Mouse (Mus musculus) liver, embryonic 16.5 days (tissue): ENCODE results near the gene Muc1. TPM values are rescaled to one million over a fixed set of nuclear protein-coding genes. Genes with fewer than 3 reads are reported as not detected.

ENCODE experiments used
- ATAC-seq: fragments of 200-750 bp; cut with Nextera tagmentation; 2 replicates; pipeline ENCODE4 v1.8.0; 2017; ENCODE audit warnings: low read depth, mild to moderate bottlenecking, moderate number of reproducible peaks, moderate library complexity
- H3K27ac ChIP-seq: fragments of 300-500 bp; sonication (generic); 2 replicates; pipeline ENCODE4 v1.5.1; 2014; ENCODE audit warnings: mild to moderate bottlenecking, low read length
- H3K27me3 ChIP-seq: fragments of 300-500 bp; sonication (generic); 2 replicates; pipeline ENCODE4 v1.6.1; 2014; ENCODE audit warnings: low read depth, low read length, mixed read lengths; ENCODE audit not compliant: control insufficient read depth, insufficient read depth
- H3K36me3 ChIP-seq: fragments of 300-500 bp; sonication (generic); 2 replicates; pipeline ENCODE4 v1.6.1; 2014; ENCODE audit warnings: mild to moderate bottlenecking; ENCODE audit not compliant: control insufficient read depth, insufficient read depth
- H3K4me1 ChIP-seq: fragments of 300-500 bp; sonication (generic); 2 replicates; pipeline ENCODE4 v1.6.1; 2014; ENCODE audit warnings: low read depth, low read length, mixed read lengths; ENCODE audit not compliant: control insufficient read depth
- H3K4me2 ChIP-seq: fragments of 300-500 bp; sonication (generic); 2 replicates; pipeline ENCODE4 v1.6.1; 2014; ENCODE audit warnings: low read depth, low read length, mixed read lengths
- H3K4me3 ChIP-seq: fragments of 300-500 bp; sonication (generic); 2 replicates; pipeline ENCODE4 v1.5.1; 2014; ENCODE audit warnings: low read depth, mild to moderate bottlenecking, low read length
- H3K9ac ChIP-seq: fragments of 300-500 bp; sonication (generic); 2 replicates; pipeline ENCODE4 v1.6.1; 2014; ENCODE audit warnings: low read depth, low read length
- H3K9me3 ChIP-seq: fragments of 300-500 bp; sonication (generic); replicated peaks from 2 replicates; pipeline ENCODE4 v1.6.1; 2016; ENCODE audit warnings: low read length; ENCODE audit not compliant: control insufficient read depth
- WGBS: fragments of 180-500 bp; shearing (Covaris S2); extraction: QIAGEN DNeasy Blood & Tissue Kit; methylation state at CpG from one replicate; pipeline ENCODE4 v1.1.7; 2014; ENCODE audit not compliant: insufficient replicate concordance; 5-methylcytosine and 5-hydroxymethylcytosine counted together
- polyA plus RNA-seq: library from polyadenylated mRNA; unstranded; fragments of >200 nt; fragmentation: Nextera tagmentation; extraction: Ambion mirVana; gene quantifications from 2 replicates; pipeline ENCODE4 v1.2.1, GENCODE M21; 2015

Muc1 gene
- polyA plus RNA-seq, 1 experiment from 2014 or later: 1.0 TPM

DNA sequence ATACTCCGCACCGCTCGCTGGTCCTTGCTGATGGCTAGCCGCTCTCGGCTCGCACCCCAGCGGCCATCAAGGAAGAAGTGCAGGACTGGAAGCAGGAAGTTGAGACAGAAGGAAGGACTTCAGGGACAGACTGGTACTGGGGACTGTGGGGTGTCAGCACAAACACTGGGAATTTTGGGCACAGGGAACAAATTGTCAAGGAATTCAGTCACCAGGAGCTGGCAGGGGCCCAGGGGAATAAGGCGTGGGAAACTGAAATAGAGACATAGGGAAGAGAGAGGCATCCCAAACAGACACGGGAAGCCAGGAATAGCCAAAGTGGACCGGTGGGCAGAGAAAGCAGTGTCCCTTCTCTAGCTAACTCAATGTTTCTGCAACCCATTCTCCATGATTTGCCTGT lies 7.7 kb downstream of the Muc1 start:
- Histone ChIP-seq H3K4me1 (peaks cover 3% of the 10 kb centered on the region; the same call in 1 of the 2 replicates), H3K27me3 (peaks cover 3% of the 10 kb centered on the region), H3K9me3 (no peaks in the 10 kb centered on the region), H3K27ac (no peak overlapping the region), H3K4me3 (no peak overlapping the region), H3K9ac (no peak overlapping the region), H3K4me2 (no peak overlapping the region), H3K36me3 (no peaks in the 10 kb centered on the region)
- 78% methylated on average over 10 of the region's 10 CpGs for WGBS
- no peak for ATAC-seq

DNA sequence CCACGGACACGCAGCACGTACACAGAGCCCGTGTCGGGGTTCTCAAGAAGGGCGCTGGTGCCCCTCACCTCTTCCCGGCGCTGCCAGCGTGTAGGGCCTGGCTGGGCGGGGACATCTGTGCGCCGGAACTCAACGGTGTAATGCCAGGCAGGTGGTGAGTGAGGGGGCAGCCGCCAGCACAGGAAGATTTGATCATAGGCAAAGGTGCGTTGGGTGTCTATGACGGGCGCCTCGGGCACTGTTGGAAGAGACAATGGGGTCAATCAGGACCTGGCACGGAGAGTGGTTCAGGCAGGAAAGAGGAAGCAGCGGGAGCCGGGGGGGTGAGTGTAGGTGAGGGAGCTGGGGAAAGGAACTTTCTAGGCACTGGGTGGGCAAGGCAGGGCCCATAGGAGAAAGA lies 8.8 kb downstream of the Muc1 start:
- 75% methylated on average over 21 of the region's 21 CpGs for WGBS
- no peaks in the 10 kb centered on the region for H3K36me3 ChIP-seq
- H3K4me1 ChIP-seq: peaks cover 3% of the 10 kb centered on the region; the same call in 1 of the 2 replicates
- ATAC-seq: no peak
- no peaks in the 10 kb centered on the region for H3K9me3 ChIP-seq
- H3K9ac ChIP-seq: no peak overlapping the region
- no peak overlapping the region for H3K27ac ChIP-seq
- no peak overlapping the region for H3K4me2 ChIP-seq
- H3K4me3 ChIP-seq: no peak overlapping the region
- H3K27me3 ChIP-seq: peaks cover 3% of the 10 kb centered on the region

- H3K4me1 ChIP-seq: peaks cover 6% of the 10 kb centered on the region
- H3K4me3 ChIP-seq: no peak overlapping the region
- no peak for ATAC-seq
- no peak overlapping the region for H3K4me2 ChIP-seq
- 52% methylated on average over 12 of the region's 12 CpGs for WGBS
- no peak overlapping the region for H3K9ac ChIP-seq
- H3K27ac ChIP-seq: no peak overlapping the region
- no peaks in the 10 kb centered on the region for H3K36me3 ChIP-seq
- no peaks in the 10 kb centered on the region for H3K9me3 ChIP-seq
- peaks cover 3% of the 10 kb centered on the region for H3K27me3 ChIP-seq
Observed at GRCm38 (mm10) chr3:89238494-89238893, 9.6 kb downstream of the Muc1 start.

GRCm38 (mm10) chr3:89242331-89242895 lies 13.6 kb downstream of the Muc1 start:
- Histone ChIP-seq H3K9me3 (no peaks in the 10 kb centered on the region), H3K9ac (no peak overlapping the region), H3K4me2 (no peak overlapping the region), H3K27me3 (peaks cover 20% of the 10 kb centered on the region), H3K4me1 (peaks cover 26% of the 10 kb centered on the region), H3K36me3 (no peaks in the 10 kb centered on the region), H3K4me3 (no peak overlapping the region), H3K27ac (no peak overlapping the region)
- WGBS: 55% methylated on average over 9 of the region's 9 CpGs
- no peak for ATAC-seq

- no peaks in the 10 kb centered on the region for H3K36me3 ChIP-seq
- H3K4me3 ChIP-seq: no peak overlapping the region
- H3K4me2 ChIP-seq: no peak overlapping the region
- no peaks in the 10 kb centered on the region for H3K9me3 ChIP-seq
- H3K27ac ChIP-seq: no peak overlapping the region
- 19% methylated on average over 14 of the region's 14 CpGs for WGBS
- peaks cover 23% of the 10 kb centered on the region for H3K4me1 ChIP-seq
- no peak overlapping the region for H3K9ac ChIP-seq
- 0 out of 2 replicates have a peak, but pooled peaks have one; percentile 17 for ATAC-seq
- peaks cover 20% of the 10 kb centered on the region for H3K27me3 ChIP-seq
Observed at GRCm38 (mm10) chr3:89243609-89244008, 14.8 kb downstream of the Muc1 start.

- H3K9me3 ChIP-seq: no peaks in the 10 kb centered on the region
- no peak overlapping the region for H3K9ac ChIP-seq
- peaks cover 23% of the 10 kb centered on the region for H3K4me1 ChIP-seq
- no peak for ATAC-seq
- no peak overlapping the region for H3K27ac ChIP-seq
- no peak overlapping the region for H3K4me3 ChIP-seq
- H3K27me3 ChIP-seq: peaks cover 20% of the 10 kb centered on the region
- no peaks in the 10 kb centered on the region for H3K36me3 ChIP-seq
- H3K4me2 ChIP-seq: peak overlapping the region; percentile 26; the same call in 1 of the 2 replicates
- WGBS: 21% methylated on average over 25 of the region's 25 CpGs
Observed at GRCm38 (mm10) chr3:89244158-89244981, 15.5 kb downstream of the Muc1 start.

DNA sequence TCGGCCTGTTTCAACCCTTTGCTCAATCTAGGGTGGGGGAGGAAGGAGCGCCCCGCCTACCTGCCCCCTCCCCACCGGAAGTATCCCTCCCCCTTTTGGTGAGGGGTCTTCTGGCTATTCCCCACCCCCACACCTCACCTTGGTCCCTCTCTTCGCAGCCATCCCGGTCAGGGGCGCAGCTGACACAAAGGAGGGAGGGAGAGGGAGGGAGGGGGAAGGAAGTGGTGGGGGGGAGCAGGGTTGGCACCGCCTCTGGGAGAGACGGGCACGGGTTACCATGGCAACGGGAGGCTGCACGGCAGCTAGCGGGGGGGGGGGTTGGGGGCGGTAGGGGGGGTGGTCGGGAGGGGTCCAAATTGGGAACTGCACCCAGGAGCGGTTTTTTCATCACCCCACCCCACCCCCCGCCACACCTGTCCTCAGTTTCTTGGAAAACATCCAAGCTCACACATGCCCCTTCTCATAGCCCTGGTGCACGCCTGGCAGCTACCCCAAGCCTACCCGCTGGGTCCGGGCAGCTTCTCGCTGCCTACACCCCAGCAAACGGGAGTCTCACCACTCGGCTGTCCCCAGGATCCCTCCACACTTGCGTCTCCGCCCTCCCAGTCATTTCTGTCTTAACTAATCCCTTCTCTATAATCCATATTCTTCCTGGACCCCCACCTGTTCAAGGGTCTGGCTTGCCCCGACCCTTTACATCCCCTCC lies 16.3 kb downstream of the Muc1 start:
- Histone ChIP-seq H3K27ac (no peak overlapping the region), H3K36me3 (no peaks in the 10 kb centered on the region), H3K9ac (no peak overlapping the region), H3K27me3 (peaks cover 20% of the 10 kb centered on the region), H3K9me3 (no peaks in the 10 kb centered on the region), H3K4me2 (peak overlapping the region; percentile 26), H3K4me1 (peaks cover 23% of the 10 kb centered on the region), H3K4me3 (no peak overlapping the region)
- no peak for ATAC-seq
- under 1% methylated on average over 21 of the region's 26 CpGs for WGBS

- H3K4me1 ChIP-seq: peaks cover 25% of the 10 kb centered on the region
- H3K36me3 ChIP-seq: no peaks in the 10 kb centered on the region
- peak within 1 kb of the TSS; percentile 88 for H3K4me2 ChIP-seq
- ATAC-seq: 0 out of 2 replicates have a peak, but pooled peaks have one; percentile 3
- H3K9ac ChIP-seq: peak within 1 kb of the TSS; percentile 68
- no peaks in the 10 kb centered on the region for H3K9me3 ChIP-seq
- peak within 1 kb of the TSS; percentile 41; the same call in 1 of the 2 replicates for H3K27ac ChIP-seq
- 6% methylated on average over 20 of the region's 20 CpGs for WGBS
- peak within 1 kb of the TSS; percentile 68 for H3K4me3 ChIP-seq
- H3K27me3 ChIP-seq: peaks cover 20% of the 10 kb centered on the region
Observed at GRCm38 (mm10) chr3:89245688-89246171, 16.9 kb downstream of the Muc1 start, which contains the start of gene Krtcap2. TSS of gene Krtcap2 (plus strand) at chr3:89245966.
